Mouse (Mus musculus): Measurements from ENCODE around the gene Edem2.

Edem2 gene

DNA sequence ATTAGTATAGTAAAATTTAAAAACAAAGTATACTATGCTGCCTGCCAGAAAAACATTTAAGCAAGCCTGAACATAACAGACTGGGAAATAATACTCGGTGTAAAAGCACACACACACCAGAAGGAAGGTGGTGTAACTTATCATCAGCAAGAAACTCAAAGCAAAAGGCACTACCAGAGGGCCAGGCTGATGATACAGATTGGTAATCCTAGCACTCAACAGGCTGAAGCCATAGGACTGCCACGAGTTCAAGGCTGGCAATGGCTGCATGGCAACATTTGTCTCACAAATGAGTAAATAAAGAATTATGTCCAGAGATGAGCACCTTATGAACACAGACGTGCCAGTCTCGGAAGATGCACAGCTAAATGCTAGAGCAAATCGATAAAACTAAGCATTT, 45.5 kb downstream of the Edem2 start:
- DNase-seq = no peak

GRCm38 (mm10) chr2:155683137-155683536, 46.1 kb downstream of the Edem2 start:
- DNase-seq = no peak

- DNase-seq = no peak
These were observed 47.4 kb downstream of the Edem2 start for GRCm38 (mm10) chr2:155681874-155682273.

DNA sequence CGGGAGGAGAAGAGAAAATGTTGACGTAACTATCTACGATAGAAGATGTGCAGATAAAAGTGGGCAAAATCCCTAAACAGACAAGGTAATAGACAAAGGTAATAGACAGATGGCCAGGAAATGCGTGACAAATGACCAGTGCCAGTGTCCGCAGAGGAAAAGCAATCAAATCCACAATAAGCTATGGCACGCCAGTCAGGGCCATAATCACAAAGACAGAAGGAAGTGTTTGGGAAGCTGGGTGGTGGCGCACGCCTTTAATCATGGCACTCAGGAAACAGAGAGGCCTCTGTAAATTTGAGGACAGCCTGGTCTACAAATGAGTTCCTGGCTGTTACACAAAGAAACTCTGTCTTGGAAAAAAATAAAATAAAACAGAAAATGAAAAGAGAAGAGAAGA, 48.1 kb downstream of the Edem2 start:
- no peak for DNase-seq

- DNase-seq = no peak
These were observed 48.7 kb downstream of the Edem2 start for GRCm38 (mm10) chr2:155680591-155680990.

DNA sequence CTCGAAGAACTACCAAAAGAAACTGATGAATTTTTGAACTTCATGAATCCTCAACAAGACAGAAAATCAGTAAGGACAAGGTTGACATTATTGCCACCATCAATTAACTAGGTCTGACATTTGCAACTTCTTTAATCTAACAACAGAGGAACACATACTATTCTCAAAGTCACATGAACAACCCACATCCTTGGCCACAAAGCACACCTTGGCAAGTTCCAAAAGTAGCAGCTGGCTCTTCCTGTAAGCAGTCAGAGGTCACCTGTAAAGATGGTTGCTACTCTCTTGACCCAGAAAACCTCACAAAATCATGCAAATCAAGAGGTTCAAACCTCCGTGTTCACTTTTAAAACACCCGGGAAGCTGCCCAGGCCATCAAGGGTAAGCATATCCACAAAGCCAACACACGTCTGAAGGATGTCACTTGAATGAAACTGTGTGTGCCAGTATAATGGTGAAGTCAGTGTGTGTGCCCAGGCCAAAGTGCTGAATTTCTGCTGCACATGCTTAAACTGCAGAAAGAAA, 49.6 kb downstream of the Edem2 start:
- no peak for DNase-seq

- no peak for DNase-seq
These were observed 54.2 kb downstream of the Edem2 start for GRCm38 (mm10) chr2:155675118-155675517.

DNA sequence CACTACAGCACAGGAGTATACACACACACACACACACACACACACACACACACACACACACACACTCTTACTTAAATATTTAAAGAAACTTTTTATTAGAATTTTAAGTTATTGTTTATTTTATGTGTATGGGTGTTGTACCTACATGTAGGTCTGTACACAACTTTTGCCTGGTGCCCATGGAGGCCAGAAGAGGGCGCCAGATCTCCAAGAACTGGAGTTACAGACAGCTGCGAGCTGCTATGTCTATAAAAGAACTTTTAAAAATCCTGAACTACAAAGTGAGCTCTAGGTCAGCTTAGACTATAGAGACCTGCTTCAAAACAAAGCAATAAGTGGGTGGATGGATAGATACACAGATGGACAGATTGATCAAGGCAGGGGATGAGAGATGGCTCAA, 55.7 kb downstream of the Edem2 start:
- DNase-seq = peak; percentile 46

- no peak for DNase-seq
These were observed 58.0 kb downstream of the Edem2 start for GRCm38 (mm10) chr2:155671236-155671635.

DNA sequence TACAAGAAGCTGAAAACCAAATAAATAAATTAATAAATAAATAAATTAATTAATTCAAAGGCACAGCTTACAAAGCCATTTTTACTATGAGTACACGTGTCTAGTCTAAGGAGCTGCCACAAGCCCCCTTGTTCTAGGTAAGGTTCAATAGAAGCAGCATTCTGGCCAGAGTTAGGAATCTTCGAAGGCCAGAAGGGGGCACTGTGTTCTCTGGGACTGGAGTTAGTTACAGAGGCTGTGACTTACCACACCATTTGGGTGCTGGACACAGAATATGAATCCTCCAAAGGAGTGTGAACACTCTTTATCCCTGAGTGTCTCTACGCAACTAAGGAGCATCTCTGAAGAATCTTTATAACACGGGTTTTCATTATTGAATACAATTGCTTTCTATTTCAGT, 60.8 kb downstream of the Edem2 start:
- DNase-seq = no peak

GRCm38 (mm10) chr2:155667881-155668280, 61.4 kb downstream of the Edem2 start:
- no peak for DNase-seq

GRCm38 (mm10) chr2:155663910-155664460, 65.3 kb downstream of the Edem2 start:
- DNase-seq = no peak

DNA sequence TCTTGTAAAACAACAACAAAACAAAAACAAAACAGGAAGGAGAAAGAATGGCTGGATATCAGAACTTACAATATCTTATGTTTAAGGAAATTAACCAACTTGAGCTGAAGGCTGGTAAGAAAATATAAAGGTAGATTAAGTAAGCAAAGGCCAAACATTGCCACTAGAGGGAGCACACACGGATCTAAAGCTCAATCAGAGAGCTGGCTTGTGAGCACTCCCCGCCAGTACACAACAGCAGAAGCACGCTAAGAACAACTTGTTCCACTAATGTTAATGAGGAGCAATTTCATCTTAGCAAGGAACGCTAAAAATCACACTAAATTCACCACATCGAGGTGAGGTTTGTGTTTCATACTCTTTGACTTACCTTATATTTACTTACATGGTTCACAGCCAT, 66.2 kb downstream of the Edem2 start:
- peak; percentile 57 for DNase-seq

DNA sequence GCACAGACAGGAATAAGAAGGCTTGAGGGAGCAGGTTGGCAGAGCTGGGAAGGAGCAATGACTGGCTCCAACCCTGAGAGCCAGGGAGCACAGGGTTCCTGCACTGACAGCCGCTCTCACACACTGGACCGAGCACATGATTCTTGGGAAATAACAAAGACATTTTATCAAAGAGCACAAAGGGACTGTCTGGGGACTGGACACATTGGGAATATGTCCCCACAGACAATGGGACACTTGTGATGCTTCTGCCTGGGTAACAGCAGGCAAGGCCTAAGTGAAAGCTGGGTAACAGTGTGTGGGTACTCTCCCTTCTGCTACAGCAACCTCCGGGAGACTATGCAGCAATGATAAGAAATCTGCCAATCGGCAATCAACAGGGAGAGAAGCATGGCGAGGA, 66.9 kb downstream of the Edem2 start:
- no peak for DNase-seq

DNA sequence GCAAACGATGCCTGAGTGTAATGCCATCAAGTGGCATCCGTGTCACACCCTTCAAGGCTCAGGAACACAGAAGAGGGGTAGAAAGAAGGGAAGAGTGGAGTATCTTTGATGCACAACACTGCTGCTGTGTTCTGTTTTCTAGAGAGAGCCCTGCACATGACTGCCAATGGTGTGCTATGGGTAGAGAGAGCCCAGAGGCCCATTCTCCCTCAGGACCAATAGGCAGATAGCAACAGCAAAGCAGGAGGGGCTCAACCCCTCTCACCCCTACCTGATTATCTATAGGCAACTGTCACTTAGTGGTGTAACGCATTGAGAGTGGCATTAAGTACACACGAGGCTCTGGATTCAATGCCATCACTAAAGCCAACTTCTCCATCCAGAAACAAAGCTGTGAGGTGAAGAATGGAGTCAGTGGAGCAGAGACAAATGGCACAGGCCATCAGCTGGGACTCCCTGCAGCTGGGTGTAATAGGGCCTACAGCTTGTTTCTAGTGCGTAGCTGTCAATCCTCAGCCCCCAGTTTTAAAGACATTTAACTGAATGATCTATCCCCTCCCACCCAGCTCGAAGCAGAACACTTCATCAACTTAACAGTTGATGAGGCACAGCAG, 73.4 kb downstream of the Edem2 start:
- no peak for DNase-seq

DNA sequence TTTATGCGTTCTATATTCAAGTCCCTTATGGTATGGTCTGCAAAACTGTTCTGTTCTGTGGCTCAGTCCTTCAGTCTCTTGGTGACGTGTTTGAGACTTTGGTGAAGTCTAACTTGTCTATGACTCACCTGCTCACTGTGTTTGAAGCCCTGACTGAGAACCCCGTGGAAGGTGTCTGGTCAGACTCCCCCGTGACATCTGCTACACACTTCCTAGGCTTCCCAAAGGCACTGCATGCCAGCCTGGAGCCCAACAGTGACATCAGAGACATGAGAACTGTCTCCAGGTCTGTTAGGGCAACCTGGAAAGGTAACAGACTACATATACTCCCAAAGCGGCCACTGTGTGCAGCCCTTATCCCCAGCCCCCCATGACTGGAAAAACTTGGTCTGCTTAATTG, 76.7 kb downstream of the Edem2 start:
- no peak for DNase-seq
